Mouse (Mus musculus) kidney, embryonic 15.5 days (tissue): ENCODE data around the gene Usp29. TPM values are rescaled to one million over a fixed set of nuclear protein-coding genes. Genes with fewer than 3 reads are reported as not detected.
A peak's percentile ranks its signal among the peaks of the same experiment; 100 is the strongest.
"Not testable (repeated sequence)": the region's sequence is repeated elsewhere in the genome, so short reads cannot be mapped to it uniquely, and the experiment has no call there.

ENCODE experiments used
- ATAC-seq: fragments of 200-750 bp; cut with Nextera tagmentation; replicated peaks from 2 replicates; pipeline ENCODE4 v1.8.0; 2017; ENCODE audit warnings: moderate TSS enrichment; ENCODE audit not compliant: low FRiP score
- H3K27ac ChIP-seq: fragments of 300-500 bp; sonication (generic); 2 replicates; pipeline ENCODE4 v1.5.1; 2015; ENCODE audit warnings: mild to moderate bottlenecking, inconsistent platforms
- H3K27me3 ChIP-seq: fragments of 300-500 bp; sonication (generic); 2 replicates; pipeline ENCODE4 v1.6.1; 2015; ENCODE audit warnings: inconsistent platforms
- H3K36me3 ChIP-seq: fragments of 300-500 bp; sonication (generic); 2 replicates; pipeline ENCODE4 v1.6.1; 2015; ENCODE audit warnings: inconsistent platforms
- H3K4me1 ChIP-seq: fragments of 300-500 bp; sonication (generic); 2 replicates; pipeline ENCODE4 v1.6.1; 2015; ENCODE audit warnings: inconsistent platforms
- H3K4me2 ChIP-seq: fragments of 300-500 bp; sonication (generic); 2 replicates; pipeline ENCODE4 v1.6.1; 2015; ENCODE audit warnings: moderate library complexity, mild to moderate bottlenecking, inconsistent platforms
- H3K4me3 ChIP-seq: fragments of 300-500 bp; sonication (generic); replicated peaks from 2 replicates; pipeline ENCODE4 v1.5.1; 2015; ENCODE audit warnings: mild to moderate bottlenecking, inconsistent platforms
- H3K9ac ChIP-seq: fragments of 300-500 bp; sonication (generic); 2 replicates; pipeline ENCODE4 v1.6.1; 2015; ENCODE audit warnings: mild to moderate bottlenecking, inconsistent platforms
- H3K9me3 ChIP-seq: fragments of 300-500 bp; sonication (generic); replicated peaks from 2 replicates; pipeline ENCODE4 v1.6.1; 2016; ENCODE audit warnings: inconsistent platforms
- WGBS: fragments of 180-500 bp; shearing (Covaris S2); methylation state at CpG from one replicate; pipeline ENCODE4 v1.1.7; 2015; ENCODE audit warnings: mixed read lengths; 5-methylcytosine and 5-hydroxymethylcytosine counted together
- polyA plus RNA-seq: library from polyadenylated mRNA; unstranded; fragments of >200 nt; fragmentation: Nextera tagmentation; extraction: Ambion mirVana; gene quantifications from 2 replicates; pipeline ENCODE4 v1.2.1, GENCODE M21; 2015

Gene Usp29
- polyA plus RNA-seq, 1 experiment from 2014 or later: 7.3 TPM

GRCm38 (mm10) chr7:6918267-6918666, 187.9 kb downstream of the Usp29 start:
- no peaks in the 10 kb centered on the region for H3K36me3 ChIP-seq
- 7% methylated on average over 10 of the region's 10 CpGs for WGBS
- no peak overlapping the region for H3K4me3 ChIP-seq
- H3K27me3 ChIP-seq: no peaks in the 10 kb centered on the region
- peak overlapping the region; percentile 3; the same call in 1 of the 2 replicates for H3K27ac ChIP-seq
- peaks cover 36% of the 10 kb centered on the region for H3K4me1 ChIP-seq
- no peak overlapping the region for H3K9ac ChIP-seq
- no peak overlapping the region for H3K4me2 ChIP-seq
- peak; percentile 69 for ATAC-seq
- no peaks in the 10 kb centered on the region for H3K9me3 ChIP-seq

GRCm38 (mm10) chr7:6919131-6919870, 188.9 kb downstream of the Usp29 start:
- H3K36me3 ChIP-seq: no peaks in the 10 kb centered on the region
- H3K4me3 ChIP-seq: no peak overlapping the region
- H3K27ac ChIP-seq: no peak overlapping the region
- no peaks in the 10 kb centered on the region for H3K27me3 ChIP-seq
- peaks cover 26% of the 10 kb centered on the region for H3K4me1 ChIP-seq
- H3K4me2 ChIP-seq: no peak overlapping the region
- ATAC-seq: no peak; the same call in 1 of the 2 replicates
- no peak overlapping the region for H3K9ac ChIP-seq
- H3K9me3 ChIP-seq: no peaks in the 10 kb centered on the region
- WGBS: 84% methylated on average over 1 of the region's 1 CpGs

GRCm38 (mm10) chr7:6923515-6923914, 193.1 kb downstream of the Usp29 start:
- H3K4me3 ChIP-seq: no peak overlapping the region
- WGBS: 86% methylated on average over 3 of the region's 3 CpGs
- no peak overlapping the region for H3K4me2 ChIP-seq
- ATAC-seq: no peak
- no peak overlapping the region for H3K27ac ChIP-seq
- no peaks in the 10 kb centered on the region for H3K9me3 ChIP-seq
- no peaks in the 10 kb centered on the region for H3K36me3 ChIP-seq
- no peak overlapping the region for H3K9ac ChIP-seq
- H3K27me3 ChIP-seq: no peaks in the 10 kb centered on the region
- no peaks in the 10 kb centered on the region for H3K4me1 ChIP-seq

- Histone ChIP-seq H3K27ac (no peak overlapping the region), H3K27me3 (no peaks in the 10 kb centered on the region), H3K9me3 (no peaks in the 10 kb centered on the region), H3K36me3 (no peaks in the 10 kb centered on the region), H3K4me1 (no peaks in the 10 kb centered on the region), H3K4me2 (no peak overlapping the region), H3K4me3 (no peak overlapping the region), H3K9ac (no peak overlapping the region)
- ATAC-seq: no peak
- 74% methylated on average over 7 of the region's 7 CpGs for WGBS
These were observed 195.8 kb downstream of the Usp29 start for GRCm38 (mm10) chr7:6925926-6926730.

- Histone ChIP-seq H3K4me1 (no peaks in the 10 kb centered on the region), H3K4me2 (no peak overlapping the region), H3K9ac (no peak overlapping the region), H3K27me3 (no peaks in the 10 kb centered on the region), H3K27ac (no peak overlapping the region), H3K9me3 (no peaks in the 10 kb centered on the region), H3K36me3 (no peaks in the 10 kb centered on the region), H3K4me3 (no peak overlapping the region)
- no peak for ATAC-seq
- 94% methylated on average over 4 of the region's 4 CpGs for WGBS
These were observed 196.3 kb downstream of the Usp29 start for GRCm38 (mm10) chr7:6926731-6926995.

- ATAC-seq: no peak
- no peaks in the 10 kb centered on the region for H3K9me3 ChIP-seq
- H3K27ac ChIP-seq: no peak overlapping the region
- no peak overlapping the region for H3K4me2 ChIP-seq
- H3K4me3 ChIP-seq: no peak overlapping the region
- WGBS: 72% methylated on average over 2 of the region's 2 CpGs
- no peaks in the 10 kb centered on the region for H3K27me3 ChIP-seq
- no peak overlapping the region for H3K9ac ChIP-seq
- no peaks in the 10 kb centered on the region for H3K36me3 ChIP-seq
- H3K4me1 ChIP-seq: peaks cover 9% of the 10 kb centered on the region; the same call in 1 of the 2 replicates
These were observed 198.9 kb downstream of the Usp29 start for GRCm38 (mm10) chr7:6929286-6929685.

GRCm38 (mm10) chr7:6934741-6935140, 204.4 kb downstream of the Usp29 start:
- H3K4me3 ChIP-seq: no peak overlapping the region
- no peak overlapping the region for H3K9ac ChIP-seq
- H3K36me3 ChIP-seq: no peaks in the 10 kb centered on the region
- H3K4me2 ChIP-seq: no peak overlapping the region
- no peak for ATAC-seq
- H3K9me3 ChIP-seq: no peaks in the 10 kb centered on the region
- H3K27ac ChIP-seq: no peak overlapping the region
- H3K27me3 ChIP-seq: no peaks in the 10 kb centered on the region
- 32% methylated on average over 5 of the region's 5 CpGs for WGBS
- H3K4me1 ChIP-seq: peaks cover 12% of the 10 kb centered on the region; the same call in 1 of the 2 replicates

GRCm38 (mm10) chr7:6937040-6937439, 206.7 kb downstream of the Usp29 start:
- Histone ChIP-seq H3K9ac (no peak overlapping the region), H3K4me1 (peaks cover 12% of the 10 kb centered on the region; the same call in 1 of the 2 replicates), H3K4me2 (no peak overlapping the region), H3K4me3 (no peak overlapping the region), H3K36me3 (no peaks in the 10 kb centered on the region), H3K9me3 (no peaks in the 10 kb centered on the region), H3K27me3 (no peaks in the 10 kb centered on the region), H3K27ac (no peak overlapping the region)
- 30% methylated on average over 11 of the region's 11 CpGs for WGBS
- peak; percentile 52 for ATAC-seq

GRCm38 (mm10) chr7:6940761-6941231, 210.4 kb downstream of the Usp29 start:
- Histone ChIP-seq H3K27me3 (no peaks in the 10 kb centered on the region), H3K36me3 (no peaks in the 10 kb centered on the region), H3K9ac (no peak overlapping the region), H3K4me1 (0 out of 2 replicates have a peak, but pooled peaks cover 3% of the 10 kb centered on the region), H3K9me3 (no peaks in the 10 kb centered on the region), H3K27ac (no peak overlapping the region), H3K4me3 (peak overlapping the region; percentile 27; the same call in 1 of the 2 replicates), H3K4me2 (peak overlapping the region; percentile 52)
- WGBS: 19% methylated on average over 16 of the region's 16 CpGs
- peak; percentile 69 for ATAC-seq

GRCm38 (mm10) chr7:6948061-6948460, 217.7 kb downstream of the Usp29 start:
- not testable (repeated sequence) for ATAC-seq
- 93% methylated on average over 20 of the region's 20 CpGs for WGBS

GRCm38 (mm10) chr7:6956576-6956975, 226.2 kb downstream of the Usp29 start:
- ATAC-seq: no peak
- 81% methylated on average over 4 of the region's 4 CpGs for WGBS
- H3K27ac ChIP-seq: no peak overlapping the region

More at GRCm38 (mm10) chr7:6948061-6948460, 217.7 kb downstream of the Usp29 start:
- H3K4me3 ChIP-seq, H3K4me1 ChIP-seq, H3K27me3 ChIP-seq, H3K36me3 ChIP-seq, H3K9ac ChIP-seq, H3K4me2 ChIP-seq, H3K27ac ChIP-seq, H3K9me3 ChIP-seq: not testable (repeated sequence)

GRCm38 (mm10) chr7:6958574-6958973, 228.2 kb downstream of the Usp29 start:
- Histone ChIP-seq H3K27me3 (no peaks in the 10 kb centered on the region), H3K9me3 (no peaks in the 10 kb centered on the region), H3K4me2 (no peak overlapping the region), H3K4me3 (no peak overlapping the region), H3K36me3 (no peaks in the 10 kb centered on the region), H3K4me1 (no peaks in the 10 kb centered on the region), H3K9ac (no peak overlapping the region), H3K27ac (no peak overlapping the region)
- WGBS: 78% methylated on average over 1 of the region's 1 CpGs
- ATAC-seq: no peak

More at GRCm38 (mm10) chr7:6956576-6956975, 226.2 kb downstream of the Usp29 start:
- Histone ChIP-seq H3K9ac (no peak overlapping the region), H3K4me1 (no peaks in the 10 kb centered on the region), H3K27me3 (no peaks in the 10 kb centered on the region), H3K4me2 (no peak overlapping the region), H3K4me3 (no peak overlapping the region), H3K36me3 (no peaks in the 10 kb centered on the region), H3K9me3 (no peaks in the 10 kb centered on the region)
